Mouse (Mus musculus) liver, embryonic 12.5 days (tissue): ENCODE measurements around the gene Anapc4. TPM values are rescaled to one million over a fixed set of nuclear protein-coding genes. Genes with fewer than 3 reads are reported as not detected.

Experiments used
- ATAC-seq: fragments of 200-750 bp; cut with Nextera tagmentation; 2 replicates; pipeline ENCODE4 v1.8.0; 2017; ENCODE audit warnings: moderate number of reproducible peaks, mild to moderate bottlenecking, moderate library complexity
- H3K27ac ChIP-seq: fragments of 300-500 bp; sonication (generic); 2 replicates; pipeline ENCODE4 v1.5.1; 2016; ENCODE audit warnings: mild to moderate bottlenecking
- H3K27me3 ChIP-seq: fragments of 300-500 bp; sonication (generic); replicated peaks from 2 replicates; pipeline ENCODE4 v1.6.1; 2016; ENCODE audit warnings: mild to moderate bottlenecking, moderate library complexity
- H3K36me3 ChIP-seq: fragments of 300-500 bp; sonication (generic); 2 replicates; pipeline ENCODE4 v1.6.1; 2016; ENCODE audit warnings: mild to moderate bottlenecking, moderate library complexity
- H3K4me1 ChIP-seq: fragments of 300-500 bp; sonication (generic); 2 replicates; pipeline ENCODE4 v1.6.1; 2016
- H3K4me2 ChIP-seq: fragments of 300-500 bp; sonication (generic); 2 replicates; pipeline ENCODE4 v1.6.1; 2016; ENCODE audit warnings: mild to moderate bottlenecking, moderate library complexity
- H3K4me3 ChIP-seq: fragments of 300-500 bp; sonication (generic); 2 replicates; pipeline ENCODE4 v1.5.1; 2016; ENCODE audit warnings: mild to moderate bottlenecking, moderate library complexity
- H3K9ac ChIP-seq: fragments of 300-500 bp; sonication (generic); 2 replicates; pipeline ENCODE4 v1.6.1; 2016; ENCODE audit warnings: mild to moderate bottlenecking, moderate library complexity
- H3K9me3 ChIP-seq: fragments of 300-500 bp; sonication (generic); replicated peaks from 2 replicates; pipeline ENCODE4 v1.6.1; 2016; ENCODE audit warnings: mild to moderate bottlenecking, moderate library complexity
- WGBS: fragments of 180-500 bp; shearing (Covaris S2); methylation state at CpG from one replicate; pipeline ENCODE4 v1.1.7; 2016; ENCODE audit not compliant: insufficient replicate concordance; 5-methylcytosine and 5-hydroxymethylcytosine counted together
- polyA plus RNA-seq: library from polyadenylated mRNA; unstranded; fragments of >200 nt; fragmentation: Nextera tagmentation; extraction: Ambion mirVana; gene quantifications from 2 replicates; pipeline ENCODE4 v1.2.1, GENCODE M21; 2016

Anapc4 gene
- polyA plus RNA-seq, 1 experiment from 2014 or later, result 34.3 TPM

DNA sequence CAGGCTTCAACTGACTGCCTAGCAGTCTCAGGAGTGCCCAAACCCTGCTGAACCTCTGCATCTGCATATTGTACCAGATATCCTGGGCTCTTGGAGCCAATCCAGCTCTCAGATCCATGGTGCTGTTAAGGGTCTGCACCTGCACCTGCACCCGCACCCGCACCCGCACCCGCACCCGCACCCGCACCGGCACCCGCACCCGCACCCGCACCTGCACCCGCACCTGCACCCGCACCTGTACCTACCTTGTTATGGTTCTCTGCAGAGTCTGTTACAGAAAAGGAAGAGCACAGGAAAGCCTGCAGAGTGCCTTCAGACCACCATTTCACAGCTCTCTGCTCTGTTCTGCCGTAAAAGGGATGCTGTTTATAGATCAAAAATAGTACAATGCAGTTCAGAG, 38.2 kb downstream of the Anapc4 start:
- H3K36me3 ChIP-seq, result peaks cover 18% of the 10 kb centered on the region
- H3K9me3 ChIP-seq, result no peaks in the 10 kb centered on the region
- H3K4me2 ChIP-seq, result no peak overlapping the region
- ATAC-seq, result no peak
- H3K4me1 ChIP-seq, result no peaks in the 10 kb centered on the region
- no peaks in the 10 kb centered on the region for H3K27me3 ChIP-seq
- no peak overlapping the region for H3K27ac ChIP-seq
- no peak overlapping the region for H3K4me3 ChIP-seq
- WGBS, result 90% methylated on average over 13 of the region's 13 CpGs
- no peak overlapping the region for H3K9ac ChIP-seq

DNA sequence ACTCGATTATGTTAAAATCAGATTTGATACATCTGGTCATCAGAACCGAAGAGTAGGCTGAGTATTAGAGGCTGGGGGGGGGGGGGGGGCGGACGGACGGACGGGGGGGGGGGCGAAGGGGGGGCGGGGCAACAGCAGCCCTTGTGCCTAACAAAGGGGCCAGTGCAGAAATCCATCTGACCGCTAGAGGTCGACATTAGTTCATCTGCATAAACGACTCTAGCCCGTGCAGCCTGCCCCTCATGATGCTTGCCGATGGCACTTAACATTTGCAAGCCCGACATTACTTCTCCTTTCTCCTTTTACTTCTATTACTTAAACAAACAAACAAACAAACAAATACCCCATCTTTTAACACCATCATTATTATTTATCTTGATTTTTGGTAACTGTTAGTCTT, 45.0 kb downstream of the Anapc4 start:
- no peak for ATAC-seq
- Histone ChIP-seq H3K4me2 (no peak overlapping the region), H3K9me3 (no peaks in the 10 kb centered on the region), H3K4me3 (no peak overlapping the region), H3K36me3 (no peaks in the 10 kb centered on the region), H3K27me3 (0 out of 2 replicates have a peak, but pooled peaks cover 5% of the 10 kb centered on the region), H3K4me1 (no peaks in the 10 kb centered on the region), H3K27ac (no peak overlapping the region), H3K9ac (no peak overlapping the region)
- 2% methylated on average over 8 of the region's 14 CpGs for WGBS

GRCm38 (mm10) chr5:52879926-52880325, 46.1 kb downstream of the Anapc4 start:
- H3K4me1 ChIP-seq, result no peaks in the 10 kb centered on the region
- no peak overlapping the region for H3K4me2 ChIP-seq
- no peak overlapping the region for H3K9ac ChIP-seq
- no peak overlapping the region for H3K4me3 ChIP-seq
- ATAC-seq, result no peak
- H3K36me3 ChIP-seq, result no peaks in the 10 kb centered on the region
- H3K27me3 ChIP-seq, result 0 out of 2 replicates have a peak, but pooled peaks cover 5% of the 10 kb centered on the region
- H3K27ac ChIP-seq, result no peak overlapping the region
- H3K9me3 ChIP-seq, result no peaks in the 10 kb centered on the region
- 69% methylated on average over 6 of the region's 6 CpGs for WGBS

- H3K4me2 ChIP-seq, result no peak overlapping the region
- ATAC-seq, result no peak
- no peaks in the 10 kb centered on the region for H3K4me1 ChIP-seq
- H3K9me3 ChIP-seq, result no peaks in the 10 kb centered on the region
- H3K27ac ChIP-seq, result no peak overlapping the region
- 23% methylated on average over 2 of the region's 2 CpGs for WGBS
- no peak overlapping the region for H3K4me3 ChIP-seq
- H3K9ac ChIP-seq, result no peak overlapping the region
- 0 out of 2 replicates have a peak, but pooled peaks cover 5% of the 10 kb centered on the region for H3K27me3 ChIP-seq
- H3K36me3 ChIP-seq, result no peaks in the 10 kb centered on the region
Measured at GRCm38 (mm10) chr5:52882446-52882845, 48.6 kb downstream of the Anapc4 start.

DNA sequence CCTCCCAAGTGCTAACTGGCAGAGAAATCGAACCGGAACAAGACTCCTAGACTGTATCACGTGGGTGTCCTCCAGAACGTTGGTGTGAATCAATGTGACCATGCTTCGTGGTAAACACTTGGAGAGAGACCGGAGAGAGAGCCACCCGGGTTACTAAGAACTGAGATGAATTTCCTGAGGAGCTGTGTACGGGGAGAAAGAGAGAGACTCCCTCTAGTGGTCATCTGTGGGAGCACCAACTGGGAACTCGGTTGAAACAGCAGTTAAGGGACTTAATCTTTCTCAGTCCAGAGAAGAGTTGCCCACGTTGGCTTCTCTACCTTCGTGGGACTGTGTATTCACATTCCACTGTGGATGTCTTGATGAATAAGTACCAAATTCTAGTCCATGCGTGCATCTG, 53.3 kb downstream of the Anapc4 start:
- Histone ChIP-seq H3K4me1 (peaks cover 9% of the 10 kb centered on the region), H3K4me3 (no peak overlapping the region), H3K4me2 (no peak overlapping the region), H3K9me3 (no peaks in the 10 kb centered on the region), H3K36me3 (no peaks in the 10 kb centered on the region), H3K9ac (no peak overlapping the region), H3K27me3 (no peaks in the 10 kb centered on the region), H3K27ac (no peak overlapping the region)
- WGBS, result 29% methylated on average over 12 of the region's 12 CpGs
- no peak for ATAC-seq

- ATAC-seq, result no peak
- Histone ChIP-seq H3K4me1 (peaks cover 16% of the 10 kb centered on the region), H3K9me3 (no peaks in the 10 kb centered on the region), H3K4me3 (no peak overlapping the region), H3K9ac (no peak overlapping the region), H3K27me3 (no peaks in the 10 kb centered on the region), H3K27ac (no peak overlapping the region), H3K4me2 (no peak overlapping the region), H3K36me3 (no peaks in the 10 kb centered on the region)
- 50% methylated on average over 7 of the region's 7 CpGs for WGBS
Measured at GRCm38 (mm10) chr5:52889919-52890318, 56.1 kb downstream of the Anapc4 start.

GRCm38 (mm10) chr5:52891949-52892835, 58.4 kb downstream of the Anapc4 start:
- Histone ChIP-seq H3K4me3 (no peak overlapping the region), H3K4me1 (peaks cover 16% of the 10 kb centered on the region), H3K36me3 (no peaks in the 10 kb centered on the region), H3K27ac (no peak overlapping the region), H3K9ac (no peak overlapping the region), H3K9me3 (no peaks in the 10 kb centered on the region), H3K27me3 (no peaks in the 10 kb centered on the region), H3K4me2 (peak overlapping the region; percentile 3; the same call in 1 of the 2 replicates)
- ATAC-seq, result peak; percentile 74
- WGBS, result 45% methylated on average over 12 of the region's 12 CpGs

GRCm38 (mm10) chr5:52893938-52894337, 60.1 kb downstream of the Anapc4 start:
- H3K4me3 ChIP-seq, result no peak overlapping the region
- no peak overlapping the region for H3K4me2 ChIP-seq
- WGBS, result 77% methylated on average over 5 of the region's 5 CpGs
- no peaks in the 10 kb centered on the region for H3K27me3 ChIP-seq
- ATAC-seq, result no peak
- H3K9me3 ChIP-seq, result no peaks in the 10 kb centered on the region
- H3K27ac ChIP-seq, result no peak overlapping the region
- peaks cover 16% of the 10 kb centered on the region for H3K4me1 ChIP-seq
- H3K36me3 ChIP-seq, result no peaks in the 10 kb centered on the region
- no peak overlapping the region for H3K9ac ChIP-seq

DNA sequence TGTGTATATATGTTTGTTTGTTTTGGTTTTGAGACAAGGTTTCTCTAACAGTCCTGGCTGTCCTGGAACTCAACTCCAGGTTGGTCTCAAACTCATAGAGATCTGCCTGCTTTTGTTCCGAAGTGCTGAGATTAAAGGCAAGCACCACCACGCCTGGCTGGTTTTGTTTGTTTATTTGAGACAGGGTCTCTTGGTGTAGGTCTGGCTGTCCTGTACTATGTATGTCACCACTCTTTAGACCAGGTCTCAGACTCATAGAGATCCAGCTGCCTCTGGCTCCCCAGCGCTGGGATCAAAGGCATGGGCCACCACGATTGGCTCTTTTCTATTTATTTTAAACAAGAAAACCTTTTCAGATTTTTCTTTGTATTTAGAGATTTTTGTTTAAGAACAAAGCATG, 70.4 kb downstream of the Anapc4 start:
- H3K4me2 ChIP-seq, result no peak overlapping the region
- no peak for ATAC-seq
- 36% methylated on average over 4 of the region's 4 CpGs for WGBS
- H3K4me3 ChIP-seq, result no peak overlapping the region
- no peaks in the 10 kb centered on the region for H3K4me1 ChIP-seq
- no peaks in the 10 kb centered on the region for H3K27me3 ChIP-seq
- no peak overlapping the region for H3K9ac ChIP-seq
- no peak overlapping the region for H3K27ac ChIP-seq
- no peaks in the 10 kb centered on the region for H3K36me3 ChIP-seq
- no peaks in the 10 kb centered on the region for H3K9me3 ChIP-seq

DNA sequence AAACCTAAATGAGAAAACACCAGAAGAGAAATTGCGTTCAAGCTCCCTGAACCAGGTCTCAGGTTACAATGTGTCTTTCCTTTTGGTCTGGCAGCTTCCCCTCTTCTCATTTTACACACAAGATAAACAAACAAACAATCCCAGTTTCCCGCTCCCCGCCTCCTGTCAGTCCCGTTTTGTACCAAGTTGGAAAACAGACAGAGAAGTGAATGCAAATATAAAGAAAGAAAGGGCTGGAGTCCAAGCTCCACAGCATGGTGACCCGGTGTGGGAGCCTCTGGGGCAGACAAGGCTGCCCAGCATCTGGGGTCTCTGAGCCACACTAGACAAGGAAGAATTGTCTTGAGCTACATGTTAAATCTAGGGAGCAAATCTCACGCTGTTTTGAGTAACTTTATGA, 70.9 kb downstream of the Anapc4 start:
- H3K27ac ChIP-seq, result no peak overlapping the region
- H3K4me3 ChIP-seq, result no peak overlapping the region
- H3K36me3 ChIP-seq, result no peaks in the 10 kb centered on the region
- 40% methylated on average over 6 of the region's 6 CpGs for WGBS
- no peaks in the 10 kb centered on the region for H3K9me3 ChIP-seq
- H3K4me1 ChIP-seq, result no peaks in the 10 kb centered on the region
- no peaks in the 10 kb centered on the region for H3K27me3 ChIP-seq
- ATAC-seq, result no peak
- no peak overlapping the region for H3K4me2 ChIP-seq
- no peak overlapping the region for H3K9ac ChIP-seq

- H3K27me3 ChIP-seq, result no peaks in the 10 kb centered on the region
- no peak overlapping the region for H3K4me3 ChIP-seq
- no peaks in the 10 kb centered on the region for H3K36me3 ChIP-seq
- no peaks in the 10 kb centered on the region for H3K9me3 ChIP-seq
- 59% methylated on average over 3 of the region's 3 CpGs for WGBS
- ATAC-seq, result no peak
- H3K27ac ChIP-seq, result no peak overlapping the region
- H3K4me1 ChIP-seq, result peaks cover 7% of the 10 kb centered on the region; the same call in 1 of the 2 replicates
- no peak overlapping the region for H3K4me2 ChIP-seq
- no peak overlapping the region for H3K9ac ChIP-seq
Measured at GRCm38 (mm10) chr5:52908246-52908645, 74.4 kb downstream of the Anapc4 start.

DNA sequence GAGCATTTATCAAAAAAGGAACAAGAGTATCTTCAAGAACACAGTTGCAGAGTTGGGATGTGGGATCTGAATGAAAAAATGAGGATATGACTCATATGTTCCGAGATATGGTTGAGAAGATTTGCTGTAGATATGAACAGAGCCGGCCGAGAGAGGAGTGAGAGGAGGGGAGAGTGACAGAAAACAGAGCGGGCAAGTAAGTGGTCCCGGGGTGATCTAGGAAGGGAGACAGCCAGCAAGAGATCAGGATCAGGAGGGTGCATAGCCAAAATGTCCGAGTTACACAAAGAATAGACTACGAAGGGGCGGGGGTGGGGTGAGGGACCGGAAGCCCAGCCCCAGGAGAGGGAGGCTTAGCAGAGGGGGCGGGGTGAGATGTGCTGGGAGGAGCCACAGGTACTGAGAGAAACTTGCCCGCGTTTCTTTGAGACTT, 76.4 kb downstream of the Anapc4 start:
- Histone ChIP-seq H3K27me3 (no peaks in the 10 kb centered on the region), H3K9ac (no peak overlapping the region), H3K4me1 (peaks cover 7% of the 10 kb centered on the region; the same call in 1 of the 2 replicates), H3K4me3 (peak overlapping the region; percentile 39), H3K27ac (no peak overlapping the region), H3K9me3 (no peaks in the 10 kb centered on the region), H3K4me2 (peak overlapping the region; percentile 67), H3K36me3 (no peaks in the 10 kb centered on the region)
- peak; percentile 51; the same call in 1 of the 2 replicates for ATAC-seq
- WGBS, result 15% methylated on average over 12 of the region's 12 CpGs
